11 mouse cellular contexts compared by ENCODE assay signal in genomic region chrX:160583589-160583988, GRCm38 (mm10).
DNase-seq lines count a peak whose midpoint lies in the region; ATAC-seq and TF ChIP-seq lines count a peak whose summit lies in the region.
"Had no signal": no experiment of that assay in that cellular context is flagged by ENCODE, and none has a peak within 500 bp of the region (broad histone marks: within the 10 kb centered on the region; RNA-seq: fewer than 3 reads in every experiment).

No protein-coding gene starts in this region.

- H3K27me3 ChIP-seq in heart, postnatal 0 days (ENCODE audit: control insufficient read depth, insufficient read depth, low read length) = no peaks in the 10 kb centered on the region
- H3K27me3 ChIP-seq in midbrain, embryonic 11.5 days (ENCODE audit: control insufficient read depth, insufficient read depth, low read length) = peaks cover 8% of the 10 kb centered on the region
- peaks cover 7% of the 10 kb centered on the region for H3K27me3 ChIP-seq in midbrain, embryonic 16.5 days (ENCODE audit: control insufficient read depth, insufficient read depth, low read depth, low read length)
- H3K27me3 ChIP-seq in forebrain, postnatal 0 days (ENCODE audit: insufficient read depth, low read length) = no peaks in the 10 kb centered on the region

- WGBS in heart, postnatal 0 days = 52% methylated on average over 5 of the region's 5 CpGs
- 69% methylated on average over 5 of the region's 5 CpGs for WGBS in midbrain, embryonic 11.5 days
- WGBS in midbrain, embryonic 16.5 days = 57% methylated on average over 5 of the region's 5 CpGs
- 45% methylated on average over 5 of the region's 5 CpGs for WGBS in forebrain, postnatal 0 days

- no peak overlapping the region for H3K9ac ChIP-seq in heart, postnatal 0 days (replicated peaks; ENCODE audit: low read depth, low read length)
- H3K9ac ChIP-seq in midbrain, embryonic 11.5 days (ENCODE audit: low read length) = no peak overlapping the region
- H3K9ac ChIP-seq in midbrain, embryonic 16.5 days (ENCODE audit: low read depth, low read length) = no peak overlapping the region
- H3K9ac ChIP-seq in forebrain, postnatal 0 days = no peak overlapping the region
- H3K9ac ChIP-seq: midbrain, embryonic 12.5 days had no signal

- no peak for TF ChIP-seq EP300 in heart, postnatal 0 days (IDR thresholded peaks at IDR 0.05; ENCODE audit: low read depth)

- H3K4me3 ChIP-seq in heart, postnatal 0 days (ENCODE audit: low read depth, low read length) = no peak overlapping the region
- H3K4me3 ChIP-seq in midbrain, embryonic 11.5 days (ENCODE audit: low read depth, low read length) = no peak overlapping the region
- no peak overlapping the region for H3K4me3 ChIP-seq in midbrain, embryonic 16.5 days (ENCODE audit: low read depth, low read length)
- H3K4me3 ChIP-seq in forebrain, postnatal 0 days (ENCODE audit: low read depth, low read length) = no peak overlapping the region
- H3K4me3 ChIP-seq: midbrain, embryonic 12.5 days had no signal

- no peaks in the 10 kb centered on the region; the same call in 1 of the 2 replicates for H3K4me1 ChIP-seq in heart, postnatal 0 days (ENCODE audit: control insufficient read depth, insufficient read depth)
- no peaks in the 10 kb centered on the region for H3K4me1 ChIP-seq in midbrain, embryonic 11.5 days (ENCODE audit: control insufficient read depth, insufficient read depth, low read length)
- no peaks in the 10 kb centered on the region for H3K4me1 ChIP-seq in midbrain, embryonic 16.5 days (ENCODE audit: control insufficient read depth, insufficient read depth, low read length)
- no peaks in the 10 kb centered on the region for H3K4me1 ChIP-seq in forebrain, postnatal 0 days (ENCODE audit: insufficient read depth)
- H3K4me1 ChIP-seq: midbrain, embryonic 12.5 days had no signal

- H3K4me2 ChIP-seq in heart, postnatal 0 days (ENCODE audit: low read depth, low read length) = no peak overlapping the region
- H3K4me2 ChIP-seq in midbrain, embryonic 11.5 days = no peak overlapping the region
- no peak overlapping the region for H3K4me2 ChIP-seq in midbrain, embryonic 16.5 days (ENCODE audit: low read length)
- H3K4me2 ChIP-seq in forebrain, postnatal 0 days (ENCODE audit: low read depth) = no peak overlapping the region
- H3K4me2 ChIP-seq: liver, embryonic 11.5 days; midbrain, embryonic 12.5 days had no signal

- H3K9me3 ChIP-seq in heart, postnatal 0 days (replicated peaks; ENCODE audit: control insufficient read depth, low read length) = no peaks in the 10 kb centered on the region
- H3K9me3 ChIP-seq in midbrain, embryonic 11.5 days (ENCODE audit: control insufficient read depth, low read length) = no peaks in the 10 kb centered on the region
- no peaks in the 10 kb centered on the region for H3K9me3 ChIP-seq in midbrain, embryonic 16.5 days (replicated peaks; ENCODE audit: control insufficient read depth, low read length, poor library complexity, severe bottlenecking)
- H3K9me3 ChIP-seq in forebrain, postnatal 0 days (ENCODE audit: low read length) = no peaks in the 10 kb centered on the region
- H3K9me3 ChIP-seq: midbrain, embryonic 12.5 days had no signal

- DNase-seq in heart, postnatal 0 days (ENCODE audit: low spot score) = no peak
- no peak for DNase-seq in heart, postnatal 25 days (ENCODE audit: low spot score)
- no peak for DNase-seq in midbrain, embryonic 11.5 days (ENCODE audit: low spot score, missing footprints)
- peak; percentile 70 for DNase-seq in forebrain, postnatal 0 days
- peak; percentile 20 for DNase-seq in retina, embryonic 14.5 days (ENCODE audit: low spot score)
- DNase-seq: adrenal gland, adult 2 months; cerebellum, adult 18-20 months had no signal

- TF ChIP-seq CTCF in heart, postnatal 0 days (IDR thresholded peaks at IDR 0.05; ENCODE audit: low read depth) = peak; percentile 47
- TF ChIP-seq CTCF in forebrain, postnatal 0 days (IDR thresholded peaks at IDR 0.05; ENCODE audit: low read depth) = peak; percentile 60

- intact Hi-C loops in heart, postnatal 25 days (cut with DNase I) = loop anchor here (10.0 kb wide), 1 partner anchor 451 kb away; no protein-coding TSS in a partner anchor

- ATAC-seq in heart, postnatal 0 days (ENCODE audit: insufficient read depth, low read depth) = peak; percentile 51; the same call in 1 of the 2 replicates
- peak; percentile 64; the same call in 1 of the 2 replicates for ATAC-seq in midbrain, embryonic 11.5 days (ENCODE audit: low FRiP score)
- no peak; the same call in 1 of the 2 replicates for ATAC-seq in midbrain, embryonic 16.5 days
- peak; percentile 79 for ATAC-seq in forebrain, postnatal 0 days
- ATAC-seq in cerebellum, adult (ENCODE audit: insufficient number of reproducible peaks, low FRiP score, low TSS enrichment) = no peak

- peaks cover 3% of the 10 kb centered on the region for H3K36me3 ChIP-seq in heart, postnatal 0 days (replicated peaks; ENCODE audit: control insufficient read depth, insufficient read depth, low read length)
- no peaks in the 10 kb centered on the region for H3K36me3 ChIP-seq in midbrain, embryonic 11.5 days (ENCODE audit: control insufficient read depth, insufficient read depth, low read length)
- H3K36me3 ChIP-seq in midbrain, embryonic 16.5 days (ENCODE audit: control insufficient read depth, insufficient read depth, low read length) = no peaks in the 10 kb centered on the region
- H3K36me3 ChIP-seq in forebrain, postnatal 0 days (ENCODE audit: insufficient read depth) = no peaks in the 10 kb centered on the region
- H3K36me3 ChIP-seq: midbrain, embryonic 12.5 days had no signal

- no peak overlapping the region for H3K27ac ChIP-seq in heart, postnatal 0 days (ENCODE audit: low read depth)
- no peak overlapping the region for H3K27ac ChIP-seq in midbrain, embryonic 11.5 days (ENCODE audit: low read depth, low read length)
- no peak overlapping the region for H3K27ac ChIP-seq in midbrain, embryonic 16.5 days (ENCODE audit: low read length)
- no peak overlapping the region for H3K27ac ChIP-seq in forebrain, postnatal 0 days (ENCODE audit: low read depth, low read length)
- H3K27ac ChIP-seq: midbrain, embryonic 12.5 days had no signal

Comparison
In these comparisons a context has a peak if more than half of its experiments do, and no peak if none do; other contexts are left out.
1. ATAC-seq: peak in heart, postnatal 0 days (single experiment), midbrain, embryonic 11.5 days (single experiment) and forebrain, postnatal 0 days (single experiment); none in midbrain, embryonic 16.5 days (single experiment) and cerebellum, adult (single experiment).
2. DNase-seq: peak in forebrain, postnatal 0 days (single experiment) and retina, embryonic 14.5 days (single experiment); none in heart, postnatal 0 days (single experiment), heart, postnatal 25 days (single experiment) and midbrain, embryonic 11.5 days (single experiment).